Mouse (Mus musculus) embryonic facial prominence, embryonic 11.5 days (tissue): ENCODE measurements around the gene Glrp1. TPM values are rescaled to one million over a fixed set of nuclear protein-coding genes. Genes with fewer than 3 reads are reported as not detected.

ENCODE experiments used
- ATAC-seq: fragments of 200-750 bp; cut with Nextera tagmentation; replicated peaks from 2 replicates; pipeline ENCODE4 v1.8.0; 2017; ENCODE audit warnings: low read depth; ENCODE audit not compliant: insufficient number of reproducible peaks, low FRiP score, low TSS enrichment
- DNase-seq: peaks from one replicate; pipeline ENCODE4 v3.0.0-alpha.2; 2015; ENCODE audit warnings: low spot score
- H3K27ac ChIP-seq: fragments of 300-500 bp; sonication (generic); replicated peaks from 2 replicates; pipeline ENCODE4 v1.5.1; 2014; ENCODE audit warnings: mild to moderate bottlenecking, low read depth, low read length, control low read depth
- H3K27me3 ChIP-seq: fragments of 300-500 bp; sonication (generic); 2 replicates; pipeline ENCODE4 v1.6.1; 2014; ENCODE audit warnings: mild to moderate bottlenecking, low read length, moderate library complexity, mixed read lengths; ENCODE audit not compliant: control insufficient read depth, insufficient read depth
- H3K36me3 ChIP-seq: fragments of 300-500 bp; sonication (generic); replicated peaks from 2 replicates; pipeline ENCODE4 v1.6.1; 2014; ENCODE audit warnings: low read depth, mild to moderate bottlenecking, low read length, moderate library complexity, mixed read lengths; ENCODE audit not compliant: control insufficient read depth, insufficient read depth
- H3K4me1 ChIP-seq: fragments of 300-500 bp; sonication (generic); 2 replicates; pipeline ENCODE4 v1.6.1; 2014; ENCODE audit warnings: low read length, mixed read lengths; ENCODE audit not compliant: control insufficient read depth, insufficient read depth
- H3K4me2 ChIP-seq: fragments of 300-500 bp; sonication (generic); 2 replicates; pipeline ENCODE4 v1.6.1; 2014; ENCODE audit warnings: low read depth, mild to moderate bottlenecking, control low read depth, low read length, moderate library complexity
- H3K4me3 ChIP-seq: fragments of 300-500 bp; sonication (generic); 2 replicates; pipeline ENCODE4 v1.5.1; 2014; ENCODE audit warnings: low read depth, low read length, control low read depth
- H3K9ac ChIP-seq: fragments of 300-500 bp; sonication (generic); replicated peaks from 2 replicates; pipeline ENCODE4 v1.6.1; 2014; ENCODE audit warnings: mild to moderate bottlenecking, control low read depth, low read length
- H3K9me3 ChIP-seq: fragments of 300-500 bp; sonication (generic); replicated peaks from 2 replicates; pipeline ENCODE4 v1.6.1; 2016; ENCODE audit warnings: mild to moderate bottlenecking, low read length, inconsistent platforms, mixed read lengths; ENCODE audit not compliant: control insufficient read depth
- WGBS: fragments of 180-500 bp; shearing (Covaris S2); extraction: QIAGEN DNeasy Blood & Tissue Kit; methylation state at CpG from one replicate; pipeline ENCODE4 v1.1.7; 2014; 5-methylcytosine and 5-hydroxymethylcytosine counted together
- polyA plus RNA-seq: library from polyadenylated mRNA; unstranded; fragments of >200 nt; fragmentation: Nextera tagmentation; extraction: Ambion mirVana; gene quantifications from 2 replicates; pipeline ENCODE4 v1.2.1, GENCODE M21; 2014

Glrp1 gene
- polyA plus RNA-seq, 1 experiment from 2014 or later: not detected

DNA sequence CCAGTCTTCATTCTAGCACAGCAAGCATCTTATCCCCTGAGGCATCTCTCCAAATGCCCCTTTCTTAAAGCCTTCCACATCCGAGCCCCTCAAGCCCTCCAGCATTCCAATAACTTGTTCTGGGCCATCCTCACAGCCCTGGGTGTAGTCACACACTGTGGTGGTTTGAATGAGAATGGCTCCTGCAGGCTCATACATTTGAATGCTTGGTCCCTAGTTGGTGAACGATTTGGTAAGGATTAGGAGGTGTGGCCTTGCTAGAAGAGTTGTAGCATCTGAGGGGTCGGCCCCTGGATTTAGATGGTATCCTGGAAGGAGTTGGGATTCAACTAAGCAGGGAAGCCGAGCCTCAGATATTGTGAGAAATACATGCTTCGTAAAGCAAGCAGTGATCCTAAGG is 42.0 kb downstream of the Glrp1 start:
- no peak overlapping the region for H3K9ac ChIP-seq
- no peak for DNase-seq
- no peak overlapping the region for H3K4me2 ChIP-seq
- ATAC-seq: no peak
- no peaks in the 10 kb centered on the region for H3K4me1 ChIP-seq
- no peak overlapping the region for H3K4me3 ChIP-seq
- no peaks in the 10 kb centered on the region for H3K9me3 ChIP-seq
- no peaks in the 10 kb centered on the region for H3K36me3 ChIP-seq
- no peaks in the 10 kb centered on the region for H3K27me3 ChIP-seq
- no peak overlapping the region for H3K27ac ChIP-seq
- WGBS: 76% methylated on average over 5 of the region's 5 CpGs

DNA sequence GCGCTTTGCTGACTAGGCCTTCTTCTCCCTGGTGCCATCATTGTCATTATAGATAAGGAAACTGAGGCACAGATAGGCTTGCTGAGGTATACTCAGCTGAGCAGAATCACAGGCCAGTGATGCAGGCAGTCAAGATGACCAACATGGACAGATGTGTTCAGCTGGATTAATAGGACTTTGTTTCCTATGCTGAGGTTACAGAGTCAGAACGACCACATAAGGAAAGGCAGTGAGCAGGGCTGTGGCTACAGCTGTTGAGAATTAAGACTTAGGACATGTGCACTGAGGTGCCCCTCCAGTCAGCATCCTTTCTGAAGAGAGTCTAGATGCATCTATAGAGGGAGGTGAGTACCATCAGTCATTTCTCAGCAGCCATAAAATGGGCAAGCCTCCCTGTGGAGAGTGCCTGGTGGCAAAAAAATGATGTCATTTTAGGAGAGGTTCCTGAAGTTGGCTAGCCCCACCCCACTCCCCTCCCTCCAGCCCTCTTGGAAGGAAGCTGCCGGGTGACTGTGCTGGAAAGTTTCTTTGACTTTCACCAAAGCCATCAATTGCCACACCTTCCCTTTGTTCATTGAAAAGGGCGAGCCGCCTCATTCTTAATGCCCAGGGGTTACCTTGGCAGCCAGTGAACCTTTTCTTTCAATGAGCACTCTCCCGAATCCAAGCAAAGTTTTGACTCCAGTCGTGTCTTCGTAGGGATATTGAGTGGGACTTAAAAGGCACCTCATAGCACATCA is 43.4 kb downstream of the Glrp1 start:
- ATAC-seq (no peak), DNase-seq (no peak)
- no peak overlapping the region for H3K4me2 ChIP-seq
- H3K4me1 ChIP-seq: no peaks in the 10 kb centered on the region
- no peaks in the 10 kb centered on the region for H3K36me3 ChIP-seq
- H3K4me3 ChIP-seq: no peak overlapping the region
- H3K27me3 ChIP-seq: no peaks in the 10 kb centered on the region
- WGBS: 76% methylated on average over 8 of the region's 8 CpGs
- H3K9ac ChIP-seq: no peak overlapping the region
- H3K27ac ChIP-seq: no peak overlapping the region
- no peaks in the 10 kb centered on the region for H3K9me3 ChIP-seq

DNA sequence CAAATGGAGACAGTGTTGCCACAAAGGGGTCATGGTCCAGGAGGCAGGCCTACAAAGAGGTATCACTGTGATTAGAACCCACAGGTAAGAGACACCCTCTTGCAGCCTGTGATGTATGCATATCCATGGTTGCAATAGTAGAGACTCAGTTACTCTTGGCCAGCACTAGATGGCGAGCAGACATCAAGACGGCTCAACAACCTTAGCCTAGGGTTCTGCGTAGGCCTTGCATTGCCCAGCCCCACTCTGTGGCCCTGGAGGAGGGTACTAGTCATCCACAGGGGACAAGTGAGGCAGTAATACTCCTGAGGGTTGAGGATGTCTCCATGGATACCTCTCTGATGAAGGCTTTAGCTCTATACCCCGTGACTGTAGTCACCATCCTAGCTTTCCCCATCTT is 44.1 kb downstream of the Glrp1 start:
- 77% methylated on average over 4 of the region's 4 CpGs for WGBS
- Histone ChIP-seq H3K4me2 (no peak overlapping the region), H3K27ac (no peak overlapping the region), H3K27me3 (no peaks in the 10 kb centered on the region), H3K4me1 (no peaks in the 10 kb centered on the region), H3K9ac (no peak overlapping the region), H3K36me3 (no peaks in the 10 kb centered on the region), H3K9me3 (no peaks in the 10 kb centered on the region), H3K4me3 (no peak overlapping the region)
- ATAC-seq (no peak), DNase-seq (no peak)

DNA sequence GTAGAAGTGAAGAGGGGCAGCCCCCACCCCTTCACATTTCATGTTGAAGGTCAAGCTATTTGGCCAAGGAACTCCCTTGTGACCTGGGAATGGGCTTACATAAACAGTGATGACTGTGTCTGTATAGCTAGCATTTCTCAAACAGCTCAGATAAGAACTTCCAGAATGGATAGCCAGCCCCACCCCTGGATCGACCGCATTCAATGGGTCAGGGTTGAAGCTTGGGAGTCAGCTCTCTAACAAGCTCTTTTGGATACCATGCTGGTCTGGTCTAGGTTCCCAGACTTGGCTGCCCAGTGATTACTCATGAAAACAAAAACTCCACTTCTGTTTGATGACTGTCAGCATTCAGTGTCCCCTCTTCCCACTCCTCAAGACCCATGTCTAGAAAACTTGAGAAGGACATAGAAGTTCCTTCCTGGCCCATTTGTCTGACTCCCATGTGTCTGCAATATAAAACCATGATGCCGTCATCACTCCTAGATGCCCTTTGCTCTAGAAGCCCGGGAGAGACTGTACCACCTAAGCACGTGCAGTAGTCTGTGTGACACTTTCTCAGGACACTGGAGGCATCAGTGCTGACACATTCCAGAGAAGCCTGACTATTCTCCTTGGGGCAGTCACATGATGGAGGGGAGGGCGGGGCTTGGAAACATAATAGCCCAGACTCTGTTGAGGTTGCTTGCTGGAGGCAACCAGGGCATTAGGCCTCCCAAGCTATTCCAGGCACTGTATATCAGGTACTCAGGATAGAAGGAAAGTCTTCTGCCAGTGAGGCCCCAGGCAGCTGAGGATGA is 45.6 kb downstream of the Glrp1 start:
- no peak for ATAC-seq
- H3K9me3 ChIP-seq: no peaks in the 10 kb centered on the region
- no peaks in the 10 kb centered on the region for H3K4me1 ChIP-seq
- no peak for DNase-seq
- WGBS: 66% methylated on average over 6 of the region's 6 CpGs
- no peak overlapping the region for H3K4me3 ChIP-seq
- no peak overlapping the region for H3K4me2 ChIP-seq
- no peaks in the 10 kb centered on the region for H3K36me3 ChIP-seq
- H3K27ac ChIP-seq: no peak overlapping the region
- no peaks in the 10 kb centered on the region for H3K27me3 ChIP-seq
- no peak overlapping the region for H3K9ac ChIP-seq

DNA sequence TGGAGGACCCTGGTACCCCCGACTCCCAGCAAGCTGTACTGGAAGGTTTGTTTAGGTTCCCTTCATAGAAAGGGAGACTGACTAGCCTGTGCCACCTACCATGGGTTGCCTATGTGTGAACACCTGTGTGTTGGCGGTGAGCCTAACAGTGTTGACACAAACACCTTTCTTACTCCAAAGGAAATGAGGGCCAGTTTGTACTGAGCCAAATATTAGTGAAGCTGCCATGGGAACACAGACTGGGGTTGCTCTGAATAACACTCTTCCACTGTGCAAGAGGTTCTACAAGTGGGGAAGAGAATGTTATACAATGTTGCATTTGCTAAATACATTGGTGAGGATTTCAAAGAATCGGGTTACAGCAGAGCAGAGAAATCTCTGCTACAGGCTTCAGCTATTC is 46.6 kb downstream of the Glrp1 start:
- H3K4me1 ChIP-seq: no peaks in the 10 kb centered on the region
- no peak for ATAC-seq
- no peak overlapping the region for H3K9ac ChIP-seq
- no peaks in the 10 kb centered on the region for H3K27me3 ChIP-seq
- H3K9me3 ChIP-seq: no peaks in the 10 kb centered on the region
- DNase-seq: no peak
- no peak overlapping the region for H3K4me3 ChIP-seq
- H3K27ac ChIP-seq: no peak overlapping the region
- H3K36me3 ChIP-seq: no peaks in the 10 kb centered on the region
- WGBS: 89% methylated on average over 3 of the region's 3 CpGs
- H3K4me2 ChIP-seq: no peak overlapping the region

DNA sequence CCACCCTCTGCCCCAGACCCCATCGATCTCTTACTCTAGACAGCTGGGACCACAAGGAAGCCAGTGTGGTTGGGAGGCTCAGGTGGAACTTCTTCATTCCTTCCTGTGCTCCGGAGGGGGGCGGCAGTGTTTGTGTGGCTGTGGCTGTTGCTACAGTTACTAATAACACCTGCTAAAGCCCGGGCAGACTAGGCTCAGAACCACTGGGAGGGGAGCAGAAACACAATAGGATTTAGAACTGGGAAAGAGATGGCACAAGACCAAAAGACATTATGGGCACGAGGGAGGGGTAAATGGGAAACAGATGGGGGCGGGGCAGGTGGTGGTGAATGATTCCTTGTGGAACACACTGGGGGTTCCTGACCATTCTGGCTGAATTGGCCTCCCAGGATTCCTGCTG is 47.4 kb downstream of the Glrp1 start:
- Histone ChIP-seq H3K4me3 (no peak overlapping the region), H3K9me3 (no peaks in the 10 kb centered on the region), H3K9ac (no peak overlapping the region), H3K4me1 (no peaks in the 10 kb centered on the region), H3K27me3 (no peaks in the 10 kb centered on the region), H3K4me2 (no peak overlapping the region), H3K36me3 (no peaks in the 10 kb centered on the region), H3K27ac (no peak overlapping the region)
- 45% methylated on average over 6 of the region's 6 CpGs for WGBS
- no peak for DNase-seq
- ATAC-seq: no peak

DNA sequence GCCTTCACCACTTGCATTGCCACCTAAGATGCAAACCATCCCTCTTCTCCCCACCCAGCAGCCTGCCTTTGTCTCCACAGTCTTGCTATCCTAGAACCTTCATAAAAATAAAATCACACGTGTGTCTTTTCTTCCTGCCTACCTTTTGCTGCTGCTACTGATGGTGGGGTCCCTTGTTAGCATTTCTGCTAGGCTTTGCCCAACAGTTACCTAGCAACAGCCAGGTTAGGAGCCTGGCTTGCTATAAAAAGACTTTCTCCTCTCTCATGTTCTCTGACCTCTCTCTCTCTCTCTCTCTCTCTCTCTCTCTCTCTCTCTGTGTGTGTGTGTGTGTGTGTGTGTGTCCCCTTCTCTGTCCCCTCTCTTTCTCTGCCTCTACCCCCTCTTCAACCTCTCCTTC is 48.8 kb downstream of the Glrp1 start:
- no peak overlapping the region for H3K4me3 ChIP-seq
- WGBS: 44% methylated on average over 1 of the region's 1 CpGs
- DNase-seq: no peak

DNA sequence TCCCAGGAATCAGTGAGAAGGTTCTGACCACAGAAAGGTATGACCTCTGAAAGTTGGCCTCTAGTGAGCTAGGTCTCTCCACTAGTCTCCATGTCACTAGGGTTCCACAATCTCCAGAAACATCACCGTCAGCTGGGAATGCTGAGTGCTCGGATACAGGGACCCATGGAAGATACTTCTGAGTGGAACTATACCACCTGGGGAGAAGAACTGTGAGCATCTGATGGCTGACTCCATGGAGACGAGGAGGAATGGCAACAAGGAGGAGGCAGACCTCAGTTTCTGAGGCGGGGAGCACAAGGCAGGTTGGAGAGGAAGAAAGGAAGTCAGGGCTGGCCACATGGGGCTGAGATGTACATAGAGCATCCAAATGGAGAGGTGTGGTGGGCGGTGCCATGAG is 50.2 kb downstream of the Glrp1 start:
- no peak overlapping the region for H3K4me2 ChIP-seq
- H3K9ac ChIP-seq: no peak overlapping the region
- no peaks in the 10 kb centered on the region for H3K4me1 ChIP-seq
- H3K27ac ChIP-seq: no peak overlapping the region
- no peaks in the 10 kb centered on the region for H3K9me3 ChIP-seq
- WGBS: 80% methylated on average over 5 of the region's 5 CpGs
- ATAC-seq: no peak
- no peak for DNase-seq
- H3K4me3 ChIP-seq: no peak overlapping the region
- no peaks in the 10 kb centered on the region for H3K36me3 ChIP-seq
- no peaks in the 10 kb centered on the region for H3K27me3 ChIP-seq

More for the DNA sequence above, 48.8 kb downstream of the Glrp1 start:
- Histone ChIP-seq H3K4me2 (no peak overlapping the region), H3K9ac (no peak overlapping the region), H3K27ac (no peak overlapping the region), H3K9me3 (no peaks in the 10 kb centered on the region), H3K4me1 (no peaks in the 10 kb centered on the region), H3K36me3 (no peaks in the 10 kb centered on the region), H3K27me3 (no peaks in the 10 kb centered on the region)
- no peak for ATAC-seq
